Mouse (Mus musculus): ENCODE measurements around the gene Raf1.

DNA sequence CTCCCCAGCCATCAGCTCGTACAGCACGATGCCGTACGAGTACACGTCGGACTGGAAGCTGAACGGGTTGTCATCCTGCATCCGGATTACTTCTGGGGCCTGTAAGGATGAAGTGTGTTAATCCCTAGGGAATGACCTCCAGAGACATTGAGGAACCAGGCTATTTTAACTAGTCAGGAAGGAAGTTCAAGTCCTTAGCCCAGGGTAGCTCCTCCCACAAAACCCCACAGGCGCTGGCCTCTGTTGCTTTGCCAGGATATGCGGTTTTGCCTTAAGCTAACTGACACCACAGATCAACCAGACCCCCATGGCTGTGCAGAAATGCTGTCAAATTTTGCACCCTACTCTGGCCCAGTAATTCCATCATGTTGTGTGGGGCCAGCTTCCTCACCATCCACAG lies 56.6 kb downstream of the Raf1 start:
- TF ChIP-seq POLR2A (IDR thresholded peaks at IDR 0.05; ENCODE audit: low read depth, low read length), result no peak
- no peak for TF ChIP-seq CTCF (IDR thresholded peaks at IDR 0.05; ENCODE audit: extremely low read depth, insufficient read depth, insufficient read length, insufficient replicate concordance)

Measured in spleen, adult 2 months (tissue).